ENCODE assay signal across 9 mouse cellular contexts in genomic region chr17:29034264-29034663, GRCm38 (mm10). TPM values are rescaled to one million over a fixed set of nuclear protein-coding genes. Genes with fewer than 3 reads are reported as not detected.
DNase-seq lines count a peak whose midpoint lies in the region; ATAC-seq lines count a peak whose summit lies in the region.
"Had no signal": no experiment of that assay in that cellular context is flagged by ENCODE, and none has a peak within 500 bp of the region (broad histone marks: within the 10 kb centered on the region; RNA-seq: fewer than 3 reads in every experiment).

No protein-coding gene starts in this region.

- peak overlapping the region; percentile 75 for H3K9ac ChIP-seq in kidney, embryonic 15.5 days
- H3K9ac ChIP-seq in hindbrain, embryonic 13.5 days: peak overlapping the region; percentile 94
- peak overlapping the region; percentile 94 for H3K9ac ChIP-seq in midbrain, embryonic 13.5 days (replicated peaks)

- H3K4me2 ChIP-seq in kidney, embryonic 15.5 days: peak overlapping the region; percentile 82
- peak overlapping the region; percentile 99 for H3K4me2 ChIP-seq in hindbrain, embryonic 13.5 days
- peak overlapping the region; percentile 97 for H3K4me2 ChIP-seq in midbrain, embryonic 13.5 days (replicated peaks)

- peaks cover 35% of the 10 kb centered on the region for H3K36me3 ChIP-seq in kidney, embryonic 15.5 days
- peaks cover 29% of the 10 kb centered on the region for H3K36me3 ChIP-seq in hindbrain, embryonic 13.5 days
- H3K36me3 ChIP-seq in midbrain, embryonic 13.5 days: peaks cover 29% of the 10 kb centered on the region

- no peaks in the 10 kb centered on the region for H3K9me3 ChIP-seq in kidney, embryonic 15.5 days (replicated peaks)
- no peaks in the 10 kb centered on the region for H3K9me3 ChIP-seq in hindbrain, embryonic 13.5 days
- no peaks in the 10 kb centered on the region for H3K9me3 ChIP-seq in midbrain, embryonic 13.5 days

- peaks cover 40% of the 10 kb centered on the region for H3K4me1 ChIP-seq in kidney, embryonic 15.5 days
- peaks cover 45% of the 10 kb centered on the region for H3K4me1 ChIP-seq in hindbrain, embryonic 13.5 days (replicated peaks)
- peaks cover 49% of the 10 kb centered on the region for H3K4me1 ChIP-seq in midbrain, embryonic 13.5 days (replicated peaks)

- H3K27me3 ChIP-seq in kidney, embryonic 15.5 days: no peaks in the 10 kb centered on the region
- no peaks in the 10 kb centered on the region for H3K27me3 ChIP-seq in hindbrain, embryonic 13.5 days
- no peaks in the 10 kb centered on the region for H3K27me3 ChIP-seq in midbrain, embryonic 13.5 days

- H3K27ac ChIP-seq in kidney, embryonic 15.5 days: peak overlapping the region; percentile 98; the same call in 1 of the 2 replicates
- H3K27ac ChIP-seq in hindbrain, embryonic 13.5 days: no peak overlapping the region
- H3K27ac ChIP-seq in midbrain, embryonic 13.5 days: no peak overlapping the region

- peak overlapping the region; percentile 62 for H3K4me3 ChIP-seq in kidney, embryonic 15.5 days (replicated peaks)
- H3K4me3 ChIP-seq in hindbrain, embryonic 13.5 days: peak overlapping the region; percentile 66
- peak overlapping the region; percentile 96 for H3K4me3 ChIP-seq in midbrain, embryonic 13.5 days (replicated peaks)

- no peak for ATAC-seq in kidney, embryonic 15.5 days (replicated peaks; ENCODE audit: low FRiP score)
- ATAC-seq in hindbrain, embryonic 13.5 days (ENCODE audit: low FRiP score): no peak
- ATAC-seq in midbrain, embryonic 13.5 days: no peak

- DNase-seq in kidney, postnatal 4 days: no peak
- DNase-seq in adipocyte (ENCODE audit: low spot score): peak; percentile 48
- DNase-seq in embryo, embryonic 10.5 days (ENCODE audit: low spot score): no peak
- no peak for DNase-seq in cerebellum, adult 8-10 months
- no peak for DNase-seq in layer of hippocampus, postnatal 14 days (ENCODE audit: low spot score in 2 of 2)
- DNase-seq: adrenal gland, postnatal 25 days had no signal

RNA-seq across cellular contexts. Expression of gene Srsf3, which starts 1.8 kb away (rescaled TPM):
- polyA plus RNA-seq in kidney, embryonic 15.5 days (2015; fragmentation: Nextera tagmentation; extraction: Ambion mirVana): 605 and 671 TPM in 2 replicates
- polyA plus RNA-seq in hindbrain, embryonic 13.5 days (2015; fragmentation: Nextera tagmentation; extraction: Ambion mirVana): 506 and 515 TPM in 2 replicates
- 590 and 618 TPM in 2 replicates for polyA plus RNA-seq in midbrain, embryonic 13.5 days (2015; fragmentation: Nextera tagmentation; extraction: Ambion mirVana)
- total RNA-seq in layer of hippocampus, postnatal 14 days (2021): 100 to 1,000 TPM; 127 to 160 TPM

RNA-seq across cellular contexts. Expression of gene Stk38, which starts 26.5 kb away (rescaled TPM):
- 98.5 and 105 TPM in 2 replicates for polyA plus RNA-seq in kidney, embryonic 15.5 days (2015; fragmentation: Nextera tagmentation; extraction: Ambion mirVana)
- polyA plus RNA-seq in hindbrain, embryonic 13.5 days (2015; fragmentation: Nextera tagmentation; extraction: Ambion mirVana): 111 and 122 TPM in 2 replicates
- 126 and 134 TPM in 2 replicates for polyA plus RNA-seq in midbrain, embryonic 13.5 days (2015; fragmentation: Nextera tagmentation; extraction: Ambion mirVana)
- total RNA-seq in layer of hippocampus, postnatal 14 days (2021): 10 to 100 TPM; 57.0 to 61.1 TPM

RNA-seq across cellular contexts. Expression of gene Cdkn1a, which starts 56.5 kb away (rescaled TPM):
- 62.2 and 79.3 TPM in 2 replicates for polyA plus RNA-seq in kidney, embryonic 15.5 days (2015; fragmentation: Nextera tagmentation; extraction: Ambion mirVana)
- 56.5 and 56.9 TPM in 2 replicates for polyA plus RNA-seq in hindbrain, embryonic 13.5 days (2015; fragmentation: Nextera tagmentation; extraction: Ambion mirVana)
- 47.1 and 47.4 TPM in 2 replicates for polyA plus RNA-seq in midbrain, embryonic 13.5 days (2015; fragmentation: Nextera tagmentation; extraction: Ambion mirVana)
- 10 to 100 TPM; 24.9 to 26.0 TPM for total RNA-seq in layer of hippocampus, postnatal 14 days (2021)
